Mouse (Mus musculus) thymus, adult 2 months (tissue): ENCODE measurements around the gene Pygl.

Experiments used
- CTCF ChIP-seq: fragments of 200-500 bp; IDR thresholded peaks from 2 replicates; pipeline ENCODE4 v1.5.1; 2012; ENCODE audit warnings: mild to moderate bottlenecking, control low read depth, low read length, moderate library complexity, borderline replicate concordance; ENCODE audit not compliant: control insufficient read depth, poor library complexity, insufficient read depth; ENCODE audit errors: extremely low read depth
- POLR2A ChIP-seq: fragments of 200-500 bp; IDR thresholded peaks from 2 replicates; pipeline ENCODE4 v1.6.1; 2012; ENCODE audit warnings: mild to moderate bottlenecking, low read length, control low read depth, moderate library complexity; ENCODE audit not compliant: control insufficient read depth, poor library complexity, insufficient read depth; ENCODE audit errors: extremely low read depth

- no peak for TF ChIP-seq CTCF
- no peak for TF ChIP-seq POLR2A
These were observed 12.3 kb downstream of the Pygl start for GRCm38 (mm10) chr12:70218795-70219540.
